Mouse (Mus musculus): ENCODE measurements around the gene Tnfrsf21.

Tnfrsf21 gene

GRCm38 (mm10) chr17:43025048-43025447, 8.7 kb downstream of the Tnfrsf21 start:
- DNase-seq (ENCODE audit: low spot score), result no peak

- DNase-seq (ENCODE audit: low spot score), result no peak
These were observed 9.7 kb downstream of the Tnfrsf21 start for GRCm38 (mm10) chr17:43025819-43026593.

- DNase-seq (ENCODE audit: low spot score), result no peak
These were observed 10.4 kb downstream of the Tnfrsf21 start for GRCm38 (mm10) chr17:43026708-43027107.

GRCm38 (mm10) chr17:43029546-43029945, 13.2 kb downstream of the Tnfrsf21 start:
- no peak for DNase-seq (ENCODE audit: low spot score)

GRCm38 (mm10) chr17:43030290-43030689, 13.9 kb downstream of the Tnfrsf21 start:
- no peak for DNase-seq (ENCODE audit: low spot score)

GRCm38 (mm10) chr17:43032489-43033036, 16.2 kb downstream of the Tnfrsf21 start:
- DNase-seq (ENCODE audit: low spot score), result no peak

- DNase-seq (ENCODE audit: low spot score), result no peak
These were observed 19.0 kb downstream of the Tnfrsf21 start for GRCm38 (mm10) chr17:43035386-43035785.

- no peak for DNase-seq (ENCODE audit: low spot score)
These were observed 19.9 kb downstream of the Tnfrsf21 start for GRCm38 (mm10) chr17:43036058-43036757.

GRCm38 (mm10) chr17:43040571-43040970, 24.2 kb downstream of the Tnfrsf21 start:
- DNase-seq (ENCODE audit: low spot score), result no peak

- no peak for DNase-seq (ENCODE audit: low spot score)
These were observed 34.3 kb downstream of the Tnfrsf21 start for GRCm38 (mm10) chr17:43050619-43051018.

GRCm38 (mm10) chr17:43052791-43053190, 36.4 kb downstream of the Tnfrsf21 start:
- no peak for DNase-seq (ENCODE audit: low spot score)

- no peak for DNase-seq (ENCODE audit: low spot score)
These were observed 37.6 kb downstream of the Tnfrsf21 start for GRCm38 (mm10) chr17:43053943-43054342.

GRCm38 (mm10) chr17:43058277-43059025, 42.1 kb downstream of the Tnfrsf21 start:
- no peak for DNase-seq (ENCODE audit: low spot score)

- no peak for DNase-seq (ENCODE audit: low spot score)
These were observed 48.4 kb downstream of the Tnfrsf21 start for GRCm38 (mm10) chr17:43064705-43065104.

- no peak for DNase-seq (ENCODE audit: low spot score)
These were observed 52.6 kb downstream of the Tnfrsf21 start for GRCm38 (mm10) chr17:43068846-43069553.

GRCm38 (mm10) chr17:43070946-43071345, 54.6 kb downstream of the Tnfrsf21 start:
- DNase-seq (ENCODE audit: low spot score), result peak; percentile 47

- no peak for DNase-seq (ENCODE audit: low spot score)
These were observed 55.9 kb downstream of the Tnfrsf21 start for GRCm38 (mm10) chr17:43072142-43072786.

GRCm38 (mm10) chr17:43072787-43073148, 56.4 kb downstream of the Tnfrsf21 start:
- no peak for DNase-seq (ENCODE audit: low spot score)

- DNase-seq (ENCODE audit: low spot score), result no peak
These were observed 58.0 kb downstream of the Tnfrsf21 start for GRCm38 (mm10) chr17:43074391-43074790.

GRCm38 (mm10) chr17:43075100-43075499, 58.7 kb downstream of the Tnfrsf21 start:
- DNase-seq (ENCODE audit: low spot score), result no peak

- DNase-seq (ENCODE audit: low spot score), result no peak
These were observed 59.6 kb downstream of the Tnfrsf21 start for GRCm38 (mm10) chr17:43075937-43076336.
